Mouse (Mus musculus) heart, adult 9 months (tissue): ENCODE data around the gene Slc25a29.
"Not testable (repeated sequence)": the region's sequence is repeated elsewhere in the genome, so short reads cannot be mapped to it uniquely, and the experiment has no call there.

Experiments used
- DNase-seq, 2 experiments: peaks; one replicate each; pipeline ENCODE4 v3.0.0; 2022; ENCODE audit warnings: low spot score in 2 of 2

Gene Slc25a29

GRCm38 (mm10) chr12:108835840-108836409 is at the start of gene Slc25a29, which contains the start of gene Slc25a47:
TSS of gene Slc25a29 (minus strand) at chr12:108835883.
TSS of gene Slc25a47 (plus strand) at chr12:108836046.
- DNase-seq, result peak; percentile 97 to 98

GRCm38 (mm10) chr12:108882776-108883175 is 47.1 kb upstream of the Slc25a29 start:
- no peak for DNase-seq

GRCm38 (mm10) chr12:108881192-108881591 is 45.5 kb upstream of the Slc25a29 start:
- DNase-seq, result no peak

- DNase-seq, result no peak
These were observed 44.9 kb upstream of the Slc25a29 start for GRCm38 (mm10) chr12:108880606-108881005.

GRCm38 (mm10) chr12:108879138-108879537 is 43.5 kb upstream of the Slc25a29 start:
- no peak for DNase-seq

GRCm38 (mm10) chr12:108873122-108873521 is 37.4 kb upstream of the Slc25a29 start:
- no peak for DNase-seq

GRCm38 (mm10) chr12:108869575-108869974 is 33.9 kb upstream of the Slc25a29 start:
- DNase-seq, result no peak

- DNase-seq, result peak in 1 of 2 experiments; percentile 24
These were observed 29.4 kb upstream of the Slc25a29 start for GRCm38 (mm10) chr12:108865007-108865494.

- no peak for DNase-seq
These were observed 22.8 kb upstream of the Slc25a29 start for GRCm38 (mm10) chr12:108858486-108858885.

GRCm38 (mm10) chr12:108857589-108858184 is 22.0 kb upstream of the Slc25a29 start:
- DNase-seq, result peak in 1 of 2 experiments; percentile 46

- no peak for DNase-seq
These were observed 21.4 kb upstream of the Slc25a29 start for GRCm38 (mm10) chr12:108857109-108857508.

GRCm38 (mm10) chr12:108856186-108856585 is 20.5 kb upstream of the Slc25a29 start:
- DNase-seq, result no peak

- no peak for DNase-seq
These were observed 19.4 kb upstream of the Slc25a29 start for GRCm38 (mm10) chr12:108855081-108855480.

- DNase-seq, result no peak
These were observed 17.1 kb upstream of the Slc25a29 start for GRCm38 (mm10) chr12:108852822-108853221.

GRCm38 (mm10) chr12:108850886-108851285 is 15.2 kb upstream of the Slc25a29 start:
- no peak for DNase-seq

GRCm38 (mm10) chr12:108850129-108850528 is 14.4 kb upstream of the Slc25a29 start:
- DNase-seq, result no peak

- DNase-seq, result peak in 1 of 2 experiments; percentile 33
These were observed 13.9 kb upstream of the Slc25a29 start for GRCm38 (mm10) chr12:108849488-108850022.

- not testable (repeated sequence) for DNase-seq
These were observed 12.3 kb upstream of the Slc25a29 start for GRCm38 (mm10) chr12:108848033-108848432.

GRCm38 (mm10) chr12:108842663-108843062 is 7.0 kb upstream of the Slc25a29 start:
- no peak for DNase-seq

- no peak for DNase-seq
These were observed 5.5 kb upstream of the Slc25a29 start for GRCm38 (mm10) chr12:108841181-108841580.

- no peak for DNase-seq
These were observed 1.0 kb upstream of the Slc25a29 start for GRCm38 (mm10) chr12:108836722-108837121.

GRCm38 (mm10) chr12:108835208-108835839 is 359 bp downstream of the Slc25a29 start:
- no peak for DNase-seq

GRCm38 (mm10) chr12:108834786-108835185 is 897 bp downstream of the Slc25a29 start:
- no peak for DNase-seq
